In the genomic region with DNA sequence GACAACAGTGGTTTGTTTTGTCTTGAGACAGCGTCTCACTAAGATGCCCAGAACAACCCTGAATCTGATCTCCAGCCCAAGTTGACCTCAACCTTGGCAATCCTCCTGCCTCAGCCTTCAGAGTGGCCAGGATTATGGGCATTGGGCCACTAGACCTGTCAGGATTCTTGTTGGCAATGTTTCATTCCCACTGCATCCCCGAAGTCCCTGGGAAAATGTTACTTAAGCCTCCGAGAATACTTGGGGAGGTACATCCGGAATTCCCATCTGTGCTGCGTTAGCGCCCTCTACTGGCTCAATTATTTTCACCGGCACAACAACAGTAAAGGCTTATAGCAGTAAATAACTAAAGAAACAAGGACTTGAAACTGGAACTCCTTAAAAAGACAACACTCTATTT, we compare ENCODE assay signal across 8 mouse cellular contexts.
DNase-seq lines count a peak whose midpoint lies in the region; ATAC-seq and TF ChIP-seq lines count a peak whose summit lies in the region.

No protein-coding gene starts in this region.

- ATAC-seq in kidney, postnatal 0 days (replicated peaks; ENCODE audit: low FRiP score, low read depth), result no peak
- no peak for ATAC-seq in liver, embryonic 11.5 days (replicated peaks; ENCODE audit: low FRiP score)

- no peak overlapping the region for H3K9ac ChIP-seq in MEL (ENCODE audit: control insufficient read depth, low read depth, low read length, poor library complexity, severe bottlenecking)
- no peak overlapping the region for H3K9ac ChIP-seq in kidney, postnatal 0 days (ENCODE audit: low read depth, low read length)
- no peak overlapping the region for H3K9ac ChIP-seq in liver, embryonic 11.5 days (ENCODE audit: low read depth, low read length)

- WGBS in kidney, postnatal 0 days, result 14% methylated on average over 7 of the region's 7 CpGs
- WGBS in liver, embryonic 11.5 days, result 18% methylated on average over 7 of the region's 7 CpGs

- peak; percentile 87 for TF ChIP-seq RAD21 in MEL (IDR thresholded peaks at IDR 0.05; ENCODE audit: low read depth, low read length)

- no peak overlapping the region for H3K4me3 ChIP-seq in MEL (ENCODE audit: control insufficient read depth in 1 of 2, insufficient read depth in 1 of 2, low read depth in 2 of 2, low read length in 2 of 2)
- H3K4me3 ChIP-seq in kidney, postnatal 0 days (replicated peaks; ENCODE audit: low read depth, low read length), result no peak overlapping the region
- H3K4me3 ChIP-seq in liver, embryonic 11.5 days (ENCODE audit: low read depth, low read length), result no peak overlapping the region

- no peaks in the 10 kb centered on the region for H3K27me3 ChIP-seq in MEL (ENCODE audit: control insufficient read depth in 1 of 2, insufficient read depth in 2 of 2, low read length in 2 of 2)
- no peaks in the 10 kb centered on the region for H3K27me3 ChIP-seq in kidney, postnatal 0 days (ENCODE audit: insufficient read depth, low read length)
- H3K27me3 ChIP-seq in liver, embryonic 11.5 days (replicated peaks; ENCODE audit: control insufficient read depth, insufficient read depth, low read length), result no peaks in the 10 kb centered on the region

- no peaks in the 10 kb centered on the region for H3K9me3 ChIP-seq in MEL (replicated peaks; ENCODE audit: insufficient read depth, low read length)
- no peaks in the 10 kb centered on the region for H3K9me3 ChIP-seq in kidney, postnatal 0 days (replicated peaks; ENCODE audit: low read length)
- H3K9me3 ChIP-seq in liver, embryonic 11.5 days (ENCODE audit: control insufficient read depth, low read length), result no peaks in the 10 kb centered on the region

- H3K79me2 ChIP-seq in MEL (ENCODE audit: control insufficient read depth, insufficient read depth, low read length, poor library complexity), result no peaks in the 10 kb centered on the region

- peak; percentile 53 for DNase-seq in 3134 (ENCODE audit: extremely low read depth, insufficient read length, low spot score)
- DNase-seq in MEL (ENCODE audit: low read depth, low spot score), result peak; percentile 72
- DNase-seq in cerebellum, adult 18-20 months, result peak; percentile 68 to 79
- DNase-seq in frontal cortex, postnatal 10 days (ENCODE audit: low spot score in 2 of 2), result peak; percentile 56 to 77
- peak; percentile 87 for DNase-seq in kidney, postnatal 0 days (ENCODE audit: low spot score)
- DNase-seq in liver, embryonic 11.5 days (ENCODE audit: low spot score), result peak; percentile 36
- peak; percentile 83 for DNase-seq in right cerebral cortex, adult 18-20 months
- peak; percentile 73 for DNase-seq in urinary bladder, postnatal 25 days (ENCODE audit: low spot score)

- no peaks in the 10 kb centered on the region for H3K36me3 ChIP-seq in MEL (ENCODE audit: control insufficient read depth in 1 of 2, insufficient read depth in 2 of 2, low read length in 2 of 2)
- H3K36me3 ChIP-seq in kidney, postnatal 0 days (ENCODE audit: insufficient read depth, low read length), result no peaks in the 10 kb centered on the region
- H3K36me3 ChIP-seq in liver, embryonic 11.5 days (ENCODE audit: control insufficient read depth, insufficient read depth, low read length), result no peaks in the 10 kb centered on the region

- no peak for TF ChIP-seq EP300 in MEL (IDR thresholded peaks at IDR 0.05; ENCODE audit: low read depth in 1 of 2, low read length in 2 of 2)

- no peak for TF ChIP-seq POLR2A in MEL (IDR thresholded peaks at IDR 0.05; ENCODE audit: control insufficient read depth in 1 of 2, insufficient read depth in 1 of 2, low read depth in 1 of 2, low read length in 2 of 2, poor library complexity in 1 of 2)

- TF ChIP-seq CTCF in MEL (IDR thresholded peaks at IDR 0.05 in 2 of 3, conservative IDR thresholded peaks at IDR 0.05 in 1 of 3; ENCODE audit: control insufficient read depth in 1 of 3, insufficient read depth in 1 of 3, low read depth in 2 of 3, low read length in 3 of 3, poor library complexity in 1 of 3, severe bottlenecking in 1 of 3), result peak; percentile 66 to 83 (median 75)
- peak; percentile 93 for TF ChIP-seq CTCF in kidney, postnatal 0 days (IDR thresholded peaks at IDR 0.05; ENCODE audit: low read depth)

- H3K4me2 ChIP-seq in kidney, postnatal 0 days (ENCODE audit: low read length), result no peak overlapping the region
- H3K4me2 ChIP-seq in liver, embryonic 11.5 days, result no peak overlapping the region

- no peaks in the 10 kb centered on the region for H3K4me1 ChIP-seq in MEL (ENCODE audit: control insufficient read depth in 1 of 2, insufficient read depth in 2 of 2, low read length in 2 of 2)
- H3K4me1 ChIP-seq in kidney, postnatal 0 days (replicated peaks; ENCODE audit: insufficient read depth, low read length), result no peaks in the 10 kb centered on the region
- H3K4me1 ChIP-seq in liver, embryonic 11.5 days (replicated peaks; ENCODE audit: control insufficient read depth, insufficient read depth, low read length), result no peaks in the 10 kb centered on the region

- H3K27ac ChIP-seq in MEL (ENCODE audit: control insufficient read depth, low read depth, low read length), result no peak overlapping the region
- H3K27ac ChIP-seq in kidney, postnatal 0 days, result no peak overlapping the region
- H3K27ac ChIP-seq in liver, embryonic 11.5 days (ENCODE audit: low read depth, low read length), result no peak overlapping the region

TF ChIP-seq in MEL, 35 proteins besides CTCF, POLR2A, EP300 and RAD21:
- TF ChIP-seq CHD2 (IDR thresholded peaks at IDR 0.05; ENCODE audit: low read length), result no peak
- TF ChIP-seq MXI1 (IDR thresholded peaks at IDR 0.05; ENCODE audit: low read depth, low read length), result no peak
- TF ChIP-seq SMC3 (IDR thresholded peaks at IDR 0.05; ENCODE audit: low read depth, low read length), result peak; percentile 63

Comparison
In these comparisons a context has a peak if more than half of its experiments do, and no peak if none do; other contexts are left out.
1. DNase-seq: peak in every context shown above with its lines; median percentile 87 in kidney, postnatal 0 days; 83 in right cerebral cortex, adult 18-20 months; 74 in cerebellum, adult 18-20 months; 73 in urinary bladder, postnatal 25 days; 72 in MEL; 66 in frontal cortex, postnatal 10 days; 53 in 3134; 36 in liver, embryonic 11.5 days.